Mouse (Mus musculus): ENCODE measurements at regions not wholly inside any gene's neighbourhood (a gene's known extent, or its start where the extent isn't known, plus 50 kb on each side); places are given as distances from the start of the nearest gene placed in this dataset.
"Not testable (repeated sequence)": the region's sequence is repeated elsewhere in the genome, so short reads cannot be mapped to it uniquely, and the experiment has no call there.

DNA sequence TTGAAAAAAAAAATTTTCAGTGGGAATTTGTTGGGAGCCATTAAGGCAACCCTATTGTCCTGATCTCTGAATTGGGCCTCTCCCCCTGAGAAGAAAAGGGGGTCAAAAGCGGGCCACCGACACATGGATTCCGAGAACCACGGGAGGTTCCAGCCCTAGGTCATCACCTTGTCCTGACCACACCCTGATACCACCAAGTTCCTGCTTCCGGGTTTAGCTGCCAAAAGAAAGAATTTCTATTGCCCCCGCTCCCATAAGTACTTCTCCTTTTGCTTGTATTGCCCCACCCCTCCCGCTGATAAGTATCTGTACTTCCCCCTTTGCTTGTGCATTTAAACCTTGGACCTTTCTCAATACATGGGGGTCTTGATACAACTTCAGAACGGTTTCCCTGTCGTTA lies 50.8 kb upstream of the Zfp808 start:
- not testable (repeated sequence) for H3K36me3 ChIP-seq (ENCODE audit: control insufficient read depth, insufficient read depth, low read length); H3K4me1 ChIP-seq (replicated peaks; ENCODE audit: control insufficient read depth, insufficient read depth, low read length); H3K27ac ChIP-seq (ENCODE audit: low read depth, low read length); H3K9me3 ChIP-seq (ENCODE audit: control insufficient read depth, low read length); H3K4me2 ChIP-seq (replicated peaks; ENCODE audit: low read depth, low read length); H3K9ac ChIP-seq (ENCODE audit: low read depth, low read length); H3K4me3 ChIP-seq (ENCODE audit: low read depth, low read length); DNase-seq (ENCODE audit: low spot score); H3K27me3 ChIP-seq (ENCODE audit: control insufficient read depth, insufficient read depth, low read length); ATAC-seq (ENCODE audit: low FRiP score)
- WGBS: 90% methylated on average over 9 of the region's 9 CpGs
